Mouse (Mus musculus) brain, embryonic 14.5 days (tissue): Measurements from ENCODE around the gene Ovca2.

Source experiments
- CTCF ChIP-seq: fragments of 200-500 bp; IDR thresholded peaks from 2 replicates; pipeline ENCODE4 v1.5.1; 2012; ENCODE audit warnings: inconsistent platforms, mild to moderate bottlenecking, moderate library complexity, borderline replicate concordance; ENCODE audit not compliant: insufficient read depth, insufficient read length; ENCODE audit errors: extremely low read depth
- POLR2A ChIP-seq: fragments of 200-500 bp; IDR thresholded peaks from 2 replicates; pipeline ENCODE4 v1.6.1; 2012; ENCODE audit warnings: mild to moderate bottlenecking, inconsistent platforms, borderline replicate concordance; ENCODE audit not compliant: poor library complexity, insufficient read depth, insufficient read length, severe bottlenecking; ENCODE audit errors: extremely low read depth

GRCm38 (mm10) chr11:75210093-75210492 lies 31.5 kb upstream of the Ovca2 start:
- TF ChIP-seq POLR2A (no peak), CTCF (no peak)
